Mouse (Mus musculus) E14TG2a.4 (cell line): Measurements from ENCODE around the gene Lim2.

ENCODE experiments used
- CTCF ChIP-seq: conservative IDR thresholded peaks from 2 replicates; pipeline ENCODE4 v1.5.1; 2014; ENCODE audit warnings: low read length
- NANOG ChIP-seq: IDR thresholded peaks from 2 replicates; pipeline ENCODE4 v1.6.1; 2014; ENCODE audit warnings: borderline replicate concordance, low read length, mixed read lengths
- POU5F1 ChIP-seq: IDR thresholded peaks from 2 replicates; pipeline ENCODE4 v1.6.1; 2014; ENCODE audit warnings: low read length, borderline replicate concordance

DNA sequence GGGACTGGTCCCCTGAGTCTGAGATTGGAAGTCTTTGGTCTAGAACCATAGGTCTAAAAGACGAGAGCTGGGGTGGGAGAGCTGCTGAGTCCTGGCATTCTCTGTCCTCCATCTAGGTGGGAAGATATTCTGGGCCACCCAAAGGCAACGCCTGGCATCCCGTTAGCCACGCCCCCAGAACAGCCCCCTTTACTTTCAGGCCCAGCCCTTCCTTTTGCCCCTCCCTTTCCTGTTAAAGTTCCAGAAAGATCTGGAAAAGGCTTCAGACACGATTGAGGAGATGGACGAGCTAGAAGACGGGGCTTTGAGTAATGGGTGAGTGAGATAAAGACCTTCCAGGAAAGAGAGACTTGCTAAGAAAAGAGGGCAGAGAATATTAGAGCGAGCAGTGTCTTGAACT lies at the start of gene Lim2:
- TF ChIP-seq CTCF: no peak
- TF ChIP-seq POU5F1: no peak
- TF ChIP-seq NANOG: no peak
